Mouse (Mus musculus): ENCODE results near the gene Kcnj10.

The Kcnj10 gene

GRCm38 (mm10) chr1:172309699-172310398 lies 31.2 kb upstream of the Kcnj10 start:
- in situ Hi-C loops (cut with MboI; ENCODE audit: unreplicated experiment in 2 of 2): loop anchor here (5.0 to 10.0 kb wide), 4 partner anchors 55 to 163 kb away; partner anchors contain the start of genes Atp1a4 (in 1 of the 2), Casq1 (in 1 of the 2) and Dcaf8 (in 1 of the 2)

- in situ Hi-C loops (cut with MboI; ENCODE audit: unreplicated experiment in 2 of 2): loop anchor here (5.0 kb wide), 2 partner anchors 149 to 164 kb away; partner anchors contain the start of gene Dcaf8 (in 1 of the 2)
These were observed 29.6 kb upstream of the Kcnj10 start for GRCm38 (mm10) chr1:172311248-172311906.

GRCm38 (mm10) chr1:172311921-172312767 lies 28.9 kb upstream of the Kcnj10 start:
- in situ Hi-C loops (cut with MboI; ENCODE audit: unreplicated experiment in 2 of 2): loop anchor here (5.0 kb wide), 2 partner anchors 150 to 165 kb away; partner anchors contain the start of gene Dcaf8 (in 1 of the 2)

GRCm38 (mm10) chr1:172312768-172313561 lies 28.0 kb upstream of the Kcnj10 start:
- in situ Hi-C loops (cut with MboI; ENCODE audit: unreplicated experiment in 2 of 2): loop anchor here (5.0 kb wide), 2 partner anchors 151 to 166 kb away; partner anchors contain the start of gene Dcaf8 (in 1 of the 2)

GRCm38 (mm10) chr1:172313613-172314411 lies 27.2 kb upstream of the Kcnj10 start:
- in situ Hi-C loops (cut with MboI; ENCODE audit: unreplicated experiment in 2 of 2): loop anchor here (5.0 kb wide), 2 partner anchors 152 to 167 kb away; partner anchors contain the start of gene Dcaf8 (in 1 of the 2)

GRCm38 (mm10) chr1:172314911-172315310 lies 26.1 kb upstream of the Kcnj10 start:
- in situ Hi-C loops (cut with MboI; ENCODE audit: unreplicated experiment in 2 of 2): loop anchor here (5.0 kb wide), 2 partner anchors 153 to 168 kb away; partner anchors contain the start of gene Dcaf8 (in 1 of the 2)

GRCm38 (mm10) chr1:172317431-172317830 lies 23.6 kb upstream of the Kcnj10 start:
- in situ Hi-C loops (cut with MboI; ENCODE audit: unreplicated experiment in 2 of 2): no loop called here

- in situ Hi-C loops (cut with MboI; ENCODE audit: unreplicated experiment in 2 of 2): no loop called here
These were observed 23.1 kb upstream of the Kcnj10 start for GRCm38 (mm10) chr1:172317946-172318345.

GRCm38 (mm10) chr1:172318424-172319035 lies 22.5 kb upstream of the Kcnj10 start:
- in situ Hi-C loops (cut with MboI; ENCODE audit: unreplicated experiment in 2 of 2): no loop called here

GRCm38 (mm10) chr1:172319346-172319745 lies 21.7 kb upstream of the Kcnj10 start:
- in situ Hi-C loops (cut with MboI; ENCODE audit: unreplicated experiment in 2 of 2): no loop called here

GRCm38 (mm10) chr1:172319921-172320411 lies 21.0 kb upstream of the Kcnj10 start:
- in situ Hi-C loops (cut with MboI; ENCODE audit: unreplicated experiment in 2 of 2): loop anchor here in 1 of 2 experiments (5.0 kb wide), 1 partner anchor 203 kb away; no protein-coding TSS in a partner anchor

- in situ Hi-C loops (cut with MboI; ENCODE audit: unreplicated experiment in 2 of 2): loop anchor here in 1 of 2 experiments (5.0 kb wide), 1 partner anchor 205 kb away; no protein-coding TSS in a partner anchor
These were observed 18.3 kb upstream of the Kcnj10 start for GRCm38 (mm10) chr1:172322725-172323124.

- in situ Hi-C loops (cut with MboI; ENCODE audit: unreplicated experiment in 2 of 2): loop anchor here in 1 of 2 experiments (5.0 kb wide), 1 partner anchor 206 kb away; no protein-coding TSS in a partner anchor
These were observed 17.7 kb upstream of the Kcnj10 start for GRCm38 (mm10) chr1:172323298-172323697.

- in situ Hi-C loops (cut with MboI; ENCODE audit: unreplicated experiment in 2 of 2): loop anchor here in 1 of 2 experiments (5.0 kb wide), 1 partner anchor 207 kb away; no protein-coding TSS in a partner anchor
These were observed 17.1 kb upstream of the Kcnj10 start for GRCm38 (mm10) chr1:172323801-172324359.

- in situ Hi-C loops (cut with MboI; ENCODE audit: unreplicated experiment in 2 of 2): loop anchor here in 1 of 2 experiments (5.0 to 25.0 kb wide), 2 partner anchors 207 to 512 kb away; no protein-coding TSS in a partner anchor
These were observed 16.3 kb upstream of the Kcnj10 start for GRCm38 (mm10) chr1:172324725-172325124.

GRCm38 (mm10) chr1:172325680-172326535 lies 15.1 kb upstream of the Kcnj10 start:
- in situ Hi-C loops (cut with MboI; ENCODE audit: unreplicated experiment in 2 of 2): loop anchor here in 1 of 2 experiments (25.0 kb wide), 1 partner anchor 514 kb away; no protein-coding TSS in a partner anchor
